Mouse (Mus musculus) forebrain, embryonic 12.5 days (tissue): ENCODE measurements at regions not wholly inside any gene's neighbourhood (a gene's known extent, or its start where the extent isn't known, plus 50 kb on each side); places are given as distances from the start of the nearest gene placed in this dataset.

Experiments
- ATAC-seq: fragments of 200-750 bp; cut with Nextera tagmentation; 2 replicates; pipeline ENCODE4 v1.8.0; 2017; ENCODE audit warnings: moderate TSS enrichment; ENCODE audit not compliant: low FRiP score
- H3K27ac ChIP-seq: fragments of 300-500 bp; sonication (generic); 2 replicates; pipeline ENCODE4 v1.5.1; 2016; ENCODE audit warnings: mild to moderate bottlenecking
- H3K27me3 ChIP-seq: fragments of 300-500 bp; sonication (generic); 2 replicates; pipeline ENCODE4 v1.6.1; 2016; ENCODE audit warnings: mild to moderate bottlenecking
- H3K36me3 ChIP-seq: fragments of 300-500 bp; sonication (generic); replicated peaks from 2 replicates; pipeline ENCODE4 v1.6.1; 2016; ENCODE audit warnings: mild to moderate bottlenecking
- H3K4me1 ChIP-seq: fragments of 300-500 bp; sonication (generic); 2 replicates; pipeline ENCODE4 v1.6.1; 2016
- H3K4me2 ChIP-seq: fragments of 300-500 bp; sonication (generic); 2 replicates; pipeline ENCODE4 v1.6.1; 2016; ENCODE audit warnings: mild to moderate bottlenecking, moderate library complexity
- H3K4me3 ChIP-seq: fragments of 300-500 bp; sonication (generic); replicated peaks from 2 replicates; pipeline ENCODE4 v1.5.1; 2016; ENCODE audit warnings: mild to moderate bottlenecking
- H3K9ac ChIP-seq: fragments of 300-500 bp; sonication (generic); 2 replicates; pipeline ENCODE4 v1.6.1; 2016; ENCODE audit warnings: mild to moderate bottlenecking
- H3K9me3 ChIP-seq: fragments of 300-500 bp; sonication (generic); 2 replicates; pipeline ENCODE4 v1.6.1; 2016
- WGBS: fragments of 180-500 bp; shearing (Covaris S2); methylation state at CpG from one replicate; pipeline ENCODE4 v1.1.7; 2016; 5-methylcytosine and 5-hydroxymethylcytosine counted together

DNA sequence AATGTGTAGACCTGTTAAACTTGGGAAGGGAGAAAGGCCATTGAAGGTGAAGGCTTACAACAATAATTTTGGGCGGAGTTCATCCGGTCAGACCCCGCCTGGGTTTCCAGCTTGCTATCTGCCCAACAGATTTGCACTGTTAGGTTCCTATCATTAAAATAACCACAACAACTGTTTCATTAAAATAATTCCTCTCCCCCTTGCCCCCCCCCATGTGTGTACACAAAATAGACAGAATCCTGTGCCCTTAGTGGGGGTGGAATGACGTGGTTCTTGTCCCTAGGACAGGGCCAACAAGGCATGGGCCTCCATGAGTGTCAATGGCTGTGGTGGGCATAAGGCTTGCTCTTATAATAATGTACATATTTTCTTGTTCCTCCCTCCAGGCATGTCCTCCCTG is 65.6 kb upstream of the Ccn6 start:
- Histone ChIP-seq H3K4me2 (no peak overlapping the region), H3K9me3 (0 out of 2 replicates have a peak, but pooled peaks cover 3% of the 10 kb centered on the region), H3K36me3 (no peaks in the 10 kb centered on the region), H3K9ac (no peak overlapping the region), H3K4me3 (no peak overlapping the region), H3K27ac (no peak overlapping the region), H3K27me3 (no peaks in the 10 kb centered on the region), H3K4me1 (peaks cover 28% of the 10 kb centered on the region)
- no peak for ATAC-seq
- WGBS, result 96% methylated on average over 4 of the region's 4 CpGs

DNA sequence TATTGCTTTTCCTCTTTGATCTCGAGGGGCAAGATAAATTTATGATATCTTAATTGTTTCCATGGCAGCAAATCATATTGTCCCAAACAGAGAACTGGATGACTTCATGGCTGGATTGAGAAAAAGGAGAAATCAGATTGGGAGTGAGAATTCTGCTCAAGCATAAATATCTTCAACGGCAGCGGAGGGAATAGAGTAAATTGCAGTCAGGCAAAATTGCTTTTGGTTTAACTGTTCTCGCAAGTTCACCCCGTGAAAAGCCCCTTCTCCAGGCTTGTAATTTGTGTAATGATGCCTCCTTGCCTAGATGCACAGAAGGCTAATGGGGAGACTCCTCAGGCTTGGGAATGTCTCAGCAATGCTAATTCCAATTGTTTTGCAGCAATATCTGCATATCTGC is 64.4 kb upstream of the Ccn6 start:
- peaks cover 28% of the 10 kb centered on the region for H3K4me1 ChIP-seq
- 0 out of 2 replicates have a peak overlapping the region, but pooled peaks have one; percentile 15 for H3K27ac ChIP-seq
- H3K9ac ChIP-seq, result no peak overlapping the region
- 44% methylated on average over 5 of the region's 5 CpGs for WGBS
- H3K4me3 ChIP-seq, result no peak overlapping the region
- H3K4me2 ChIP-seq, result 0 out of 2 replicates have a peak overlapping the region, but pooled peaks have one; percentile 19
- H3K9me3 ChIP-seq, result 0 out of 2 replicates have a peak, but pooled peaks cover 3% of the 10 kb centered on the region
- ATAC-seq, result peak; percentile 52
- H3K27me3 ChIP-seq, result no peaks in the 10 kb centered on the region
- H3K36me3 ChIP-seq, result no peaks in the 10 kb centered on the region

DNA sequence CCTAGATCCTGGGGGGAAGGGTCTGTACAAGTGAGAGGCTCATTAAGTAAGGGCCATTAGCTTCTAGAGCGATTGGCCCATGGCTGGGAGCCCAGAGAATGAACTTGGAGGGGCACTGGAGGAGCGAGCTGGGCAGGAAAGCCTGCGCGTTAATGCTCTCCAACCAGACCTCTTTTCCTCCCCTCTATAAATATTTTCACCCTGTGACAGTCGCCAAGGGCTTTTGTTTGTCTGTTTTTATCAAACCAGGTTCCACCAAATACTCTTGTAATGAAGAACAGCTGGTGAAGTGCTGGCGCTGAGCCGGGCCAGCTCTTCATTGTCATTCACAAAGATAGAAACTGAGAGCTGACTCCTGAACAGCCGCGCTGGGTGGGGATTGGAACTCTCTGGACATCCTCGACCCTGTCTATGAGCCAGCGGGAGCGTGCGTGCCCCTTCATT is 63.9 kb upstream of the Ccn6 start:
- no peak overlapping the region for H3K9ac ChIP-seq
- H3K27ac ChIP-seq, result peak overlapping the region; percentile 69; the same call in 1 of the 2 replicates

GRCm38 (mm10) chr10:39226518-39226917 is 62.9 kb upstream of the Ccn6 start:
- H3K36me3 ChIP-seq, result no peaks in the 10 kb centered on the region
- 0 out of 2 replicates have a peak, but pooled peaks cover 3% of the 10 kb centered on the region for H3K9me3 ChIP-seq
- H3K4me3 ChIP-seq, result no peak overlapping the region
- H3K4me2 ChIP-seq, result no peak overlapping the region
- 53% methylated on average over 2 of the region's 2 CpGs for WGBS
- ATAC-seq, result no peak
- no peaks in the 10 kb centered on the region for H3K27me3 ChIP-seq
- H3K27ac ChIP-seq, result no peak overlapping the region
- H3K9ac ChIP-seq, result no peak overlapping the region
- peaks cover 26% of the 10 kb centered on the region for H3K4me1 ChIP-seq

More for the DNA sequence above, 63.9 kb upstream of the Ccn6 start:
- H3K9me3 ChIP-seq, result 0 out of 2 replicates have a peak, but pooled peaks cover 3% of the 10 kb centered on the region
- H3K27me3 ChIP-seq, result no peaks in the 10 kb centered on the region
- no peaks in the 10 kb centered on the region for H3K36me3 ChIP-seq
- peak; percentile 73 for ATAC-seq
- no peak overlapping the region for H3K4me3 ChIP-seq
- 27% methylated on average over 13 of the region's 13 CpGs for WGBS
- peak overlapping the region; percentile 19; the same call in 1 of the 2 replicates for H3K4me2 ChIP-seq
- H3K4me1 ChIP-seq, result peaks cover 28% of the 10 kb centered on the region

DNA sequence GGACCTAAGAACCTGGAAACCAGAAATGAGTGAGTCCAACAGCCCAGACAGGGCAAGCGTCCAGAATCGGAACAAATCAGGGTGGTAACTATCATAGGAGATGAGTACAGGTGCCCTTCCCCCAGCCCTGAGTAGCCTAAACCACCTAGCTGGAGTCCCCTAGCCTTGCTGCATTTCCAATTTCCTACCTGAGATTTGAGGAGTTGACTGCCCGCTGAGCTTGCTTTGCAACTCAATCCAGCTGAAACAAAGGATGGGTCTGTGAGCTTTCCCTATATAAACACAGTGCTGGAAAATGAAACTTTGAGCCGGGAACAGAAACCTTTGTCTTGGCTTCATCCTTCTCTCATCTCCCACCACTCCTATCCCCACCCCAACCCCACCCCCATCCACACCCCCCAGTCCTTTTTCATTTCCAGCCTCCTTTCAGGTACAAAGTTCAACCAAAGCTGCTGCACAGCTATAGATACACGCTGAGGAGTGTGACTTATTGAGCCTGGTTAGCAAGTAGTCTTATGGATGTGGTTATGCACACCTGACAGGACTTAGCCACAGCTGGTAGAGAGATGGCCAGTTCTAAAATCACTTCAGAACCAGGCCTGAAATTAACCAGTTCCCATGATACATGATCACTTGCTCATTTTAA is 61.0 kb upstream of the Ccn6 start:
- no peak overlapping the region for H3K4me3 ChIP-seq
- H3K9ac ChIP-seq, result no peak overlapping the region
- WGBS, result 43% methylated on average over 5 of the region's 5 CpGs
- no peak overlapping the region for H3K27ac ChIP-seq
- no peak for ATAC-seq
- H3K36me3 ChIP-seq, result no peaks in the 10 kb centered on the region
- H3K4me2 ChIP-seq, result no peak overlapping the region
- peaks cover 17% of the 10 kb centered on the region for H3K4me1 ChIP-seq
- no peaks in the 10 kb centered on the region for H3K27me3 ChIP-seq
- 0 out of 2 replicates have a peak, but pooled peaks cover 3% of the 10 kb centered on the region for H3K9me3 ChIP-seq

DNA sequence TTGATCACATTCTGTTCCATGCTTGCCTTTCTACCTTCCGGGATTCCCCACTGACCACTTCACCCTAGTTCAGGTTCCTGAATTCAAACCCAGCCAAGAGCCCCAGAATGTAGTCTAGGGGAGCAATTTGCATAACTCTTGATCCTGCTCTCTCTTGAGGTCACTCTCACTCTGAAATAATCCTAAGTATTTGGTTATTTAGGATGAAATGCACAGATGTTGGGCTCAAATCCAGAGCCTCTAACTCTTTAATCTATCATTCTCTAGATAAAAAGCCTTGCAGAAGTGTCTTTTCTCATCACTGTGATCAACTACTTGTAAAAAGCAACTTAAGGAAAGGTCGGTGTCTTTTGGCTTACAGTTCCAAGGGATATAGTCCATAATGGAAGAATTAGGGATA is 57.4 kb upstream of the Ccn6 start:
- Histone ChIP-seq H3K27me3 (no peaks in the 10 kb centered on the region), H3K9me3 (peaks cover 6% of the 10 kb centered on the region; the same call in 1 of the 2 replicates), H3K4me3 (no peak overlapping the region), H3K36me3 (no peaks in the 10 kb centered on the region), H3K4me2 (no peak overlapping the region), H3K9ac (no peak overlapping the region), H3K27ac (no peak overlapping the region), H3K4me1 (no peaks in the 10 kb centered on the region)
- ATAC-seq, result no peak
- WGBS, result 87% methylated on average over 2 of the region's 2 CpGs

DNA sequence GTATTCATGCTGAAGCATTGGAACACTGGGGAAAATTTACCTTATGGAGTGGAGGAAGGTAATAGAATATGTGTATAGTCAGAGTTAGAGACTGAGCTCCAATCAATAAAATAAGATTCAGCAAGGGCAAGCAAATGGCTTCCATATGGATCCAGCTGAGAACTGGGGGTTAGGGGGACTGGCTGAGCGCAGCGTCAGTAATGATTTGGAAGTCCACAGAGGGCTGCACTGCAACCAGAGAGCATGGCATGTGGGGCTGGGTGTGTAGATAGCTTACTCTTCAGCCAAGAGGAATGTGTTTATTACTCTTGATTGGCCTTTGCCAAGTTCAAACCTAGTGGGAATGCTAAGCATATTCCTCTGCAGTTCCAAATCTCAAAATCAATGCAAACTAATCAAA is 55.8 kb upstream of the Ccn6 start:
- Histone ChIP-seq H3K9ac (no peak overlapping the region), H3K9me3 (peaks cover 6% of the 10 kb centered on the region; the same call in 1 of the 2 replicates), H3K4me3 (no peak overlapping the region), H3K27ac (no peak overlapping the region), H3K27me3 (no peaks in the 10 kb centered on the region), H3K4me1 (no peaks in the 10 kb centered on the region), H3K4me2 (no peak overlapping the region), H3K36me3 (no peaks in the 10 kb centered on the region)
- WGBS, result 80% methylated on average over 2 of the region's 2 CpGs
- no peak for ATAC-seq

- no peak overlapping the region for H3K4me3 ChIP-seq
- WGBS, result 92% methylated on average over 5 of the region's 5 CpGs
- H3K36me3 ChIP-seq, result no peaks in the 10 kb centered on the region
- H3K4me1 ChIP-seq, result no peaks in the 10 kb centered on the region
- H3K4me2 ChIP-seq, result no peak overlapping the region
- H3K9me3 ChIP-seq, result peaks cover 6% of the 10 kb centered on the region; the same call in 1 of the 2 replicates
- no peak for ATAC-seq
- no peak overlapping the region for H3K9ac ChIP-seq
- H3K27ac ChIP-seq, result no peak overlapping the region
- H3K27me3 ChIP-seq, result no peaks in the 10 kb centered on the region
Measured at GRCm38 (mm10) chr10:39218151-39218550, 54.6 kb upstream of the Ccn6 start.

DNA sequence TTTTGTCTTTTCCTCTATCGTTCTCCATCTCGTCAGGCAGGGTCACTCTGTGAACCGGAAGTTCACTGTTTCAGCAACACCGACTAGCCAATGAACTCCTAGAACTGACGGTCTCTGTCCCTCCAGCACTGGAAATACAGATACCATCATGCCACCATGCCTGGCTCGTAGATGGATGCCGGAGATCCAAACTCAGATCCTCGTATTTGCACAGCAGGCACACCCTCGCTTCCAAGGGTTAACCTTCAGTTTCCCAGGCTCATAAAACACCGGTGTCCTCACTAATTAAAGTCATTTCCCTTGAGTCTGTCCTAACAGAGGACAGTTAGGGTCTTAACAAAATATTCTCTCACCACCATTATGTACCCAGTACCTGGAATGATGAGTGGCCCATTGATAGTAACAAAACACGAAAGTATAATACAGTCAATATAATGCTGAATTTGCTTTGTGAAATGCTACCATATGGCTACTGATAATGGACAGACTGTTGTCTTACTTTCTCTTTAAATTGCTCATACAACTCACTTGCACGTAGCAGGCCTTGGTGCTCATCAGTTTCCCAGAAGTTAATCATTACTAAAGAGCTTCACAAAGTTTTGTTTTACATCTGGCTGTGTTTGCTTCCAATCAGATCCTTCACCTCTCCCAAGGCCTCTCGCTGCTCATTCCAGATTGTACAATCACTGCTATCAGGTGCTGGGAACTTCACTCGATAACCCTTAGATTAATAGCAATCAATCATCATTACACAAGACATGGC is 52.7 kb upstream of the Ccn6 start:
- Histone ChIP-seq H3K36me3 (no peaks in the 10 kb centered on the region), H3K4me3 (no peak overlapping the region), H3K9me3 (peaks cover 6% of the 10 kb centered on the region; the same call in 1 of the 2 replicates), H3K4me1 (no peaks in the 10 kb centered on the region), H3K27me3 (no peaks in the 10 kb centered on the region), H3K9ac (no peak overlapping the region), H3K4me2 (no peak overlapping the region), H3K27ac (no peak overlapping the region)
- no peak for ATAC-seq
- WGBS, result 91% methylated on average over 14 of the region's 14 CpGs

- Histone ChIP-seq H3K36me3 (no peaks in the 10 kb centered on the region), H3K4me3 (no peak overlapping the region), H3K9me3 (peaks cover 6% of the 10 kb centered on the region; the same call in 1 of the 2 replicates), H3K4me2 (no peak overlapping the region), H3K27ac (no peak overlapping the region), H3K4me1 (peaks cover 7% of the 10 kb centered on the region), H3K27me3 (no peaks in the 10 kb centered on the region), H3K9ac (no peak overlapping the region)
- WGBS, result 88% methylated on average over 4 of the region's 4 CpGs
- ATAC-seq, result no peak
Measured at GRCm38 (mm10) chr10:39214563-39214962, 51.0 kb upstream of the Ccn6 start.
